Mouse (Mus musculus): ENCODE results near the gene Cacna1f.

The Cacna1f gene

DNA sequence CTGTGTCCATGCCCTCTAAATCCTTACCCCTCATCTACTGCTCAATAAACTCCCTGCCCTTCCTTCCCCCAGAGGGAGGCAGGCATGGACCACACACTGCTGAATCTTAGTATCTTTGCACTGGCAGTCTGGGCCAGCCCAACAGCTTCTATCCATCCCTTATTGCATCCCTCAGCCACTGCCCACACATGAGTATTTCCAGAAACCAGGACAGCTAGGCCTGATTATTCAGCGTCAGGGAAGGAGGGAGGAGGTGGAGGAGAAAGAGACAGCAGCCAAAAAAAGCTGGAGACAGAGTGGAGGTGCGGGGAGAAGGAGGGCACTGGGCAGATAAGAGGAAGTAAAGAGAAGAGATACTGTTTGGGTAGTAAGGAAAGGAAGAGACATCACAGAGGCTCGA, 28.2 kb downstream of the Cacna1f start:
- no peak for DNase-seq

DNA sequence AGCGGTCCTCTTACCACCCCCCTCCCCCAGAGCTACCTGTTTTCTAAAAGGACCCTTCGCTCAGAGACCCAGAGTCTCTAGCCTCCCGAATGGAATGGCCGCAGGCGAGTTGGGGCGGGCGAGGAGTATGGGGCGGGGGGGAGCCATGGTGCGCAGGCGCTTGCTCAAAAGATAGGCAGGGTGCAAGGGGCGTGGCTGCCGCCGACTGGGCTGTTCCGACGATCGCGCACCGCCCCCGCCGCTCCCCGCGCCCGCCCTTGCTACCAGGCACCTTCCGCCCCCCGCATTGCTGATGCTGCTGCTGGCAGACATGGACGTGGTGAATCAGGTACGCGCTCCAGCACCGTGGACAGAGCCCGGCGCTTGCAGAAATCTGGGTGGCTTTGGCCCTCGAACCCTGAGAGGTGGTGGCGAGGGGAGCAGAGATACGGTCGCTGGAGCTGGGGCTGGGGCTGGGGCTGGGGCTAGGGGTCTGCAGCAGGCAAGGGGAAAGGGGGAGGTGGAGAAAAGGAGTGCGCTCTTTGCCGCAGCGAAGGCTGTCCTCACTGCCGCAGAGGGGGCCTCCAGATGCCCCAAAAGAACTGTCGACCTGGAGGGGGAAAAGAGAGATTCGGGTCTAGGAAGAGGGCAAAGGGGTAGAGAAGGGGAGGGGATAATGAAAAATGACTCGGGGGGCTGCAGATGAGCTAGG, 31.7 kb downstream of the Cacna1f start, which contains the start of gene Syp:
Gene Syp, plus strand, starts transcription at position 71 of the 691 bp plus-strand sequence.
- peak; percentile 92 for DNase-seq

DNA sequence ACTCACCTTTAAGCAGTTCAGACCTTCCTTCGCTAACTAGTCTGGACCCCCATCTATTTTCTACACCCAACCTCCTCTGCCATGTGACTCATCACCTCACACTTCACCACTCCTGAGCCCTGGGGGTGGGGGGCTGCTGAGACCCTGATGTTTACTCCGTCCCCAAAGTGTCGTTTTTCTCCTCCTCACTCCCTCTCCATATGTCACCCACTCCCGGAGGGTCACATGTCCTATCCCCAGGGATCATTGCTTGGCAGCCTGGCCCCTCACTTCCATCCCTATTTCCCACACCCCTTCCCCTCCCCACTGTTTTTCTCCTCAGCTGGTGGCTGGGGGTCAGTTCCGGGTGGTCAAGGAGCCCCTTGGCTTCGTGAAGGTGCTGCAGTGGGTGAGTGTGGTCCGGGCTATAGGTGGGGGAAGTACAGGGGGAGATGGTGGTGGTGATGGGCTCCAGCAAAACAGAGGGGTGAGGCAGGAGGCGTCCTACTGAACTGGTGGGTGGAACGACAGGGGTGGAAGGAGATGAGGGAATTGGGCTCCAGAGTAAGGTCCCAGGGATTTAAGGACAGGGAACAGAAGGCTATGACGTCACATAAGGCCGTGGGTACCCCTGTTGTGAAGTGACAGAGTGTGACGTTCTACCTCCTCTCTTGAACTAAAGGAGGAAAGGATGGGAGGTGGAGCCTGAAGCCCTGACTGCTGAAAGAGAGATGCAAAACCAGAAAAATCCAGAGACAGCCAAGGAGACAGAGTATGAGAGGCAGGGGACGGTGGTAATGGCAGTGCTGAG, 32.8 kb downstream of the Cacna1f start:
- DNase-seq = peak; percentile 57

DNA sequence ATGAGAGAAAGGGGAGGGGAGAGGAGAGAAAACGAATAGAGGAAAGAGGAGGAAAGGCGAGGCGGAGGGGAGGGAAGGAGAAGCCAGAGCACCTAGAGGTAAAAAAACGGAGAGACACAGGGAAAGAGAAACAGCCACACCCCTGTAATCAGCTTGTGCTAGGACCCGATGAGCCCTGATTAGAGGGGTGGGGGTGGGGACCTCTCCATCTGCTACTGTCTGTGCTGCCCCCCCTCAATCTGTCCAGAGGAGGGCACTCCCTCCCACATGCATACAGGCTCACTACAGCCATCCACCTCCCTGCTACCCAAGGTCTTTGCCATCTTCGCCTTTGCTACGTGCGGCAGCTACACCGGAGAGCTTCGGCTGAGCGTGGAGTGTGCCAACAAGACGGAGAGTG, 33.9 kb downstream of the Cacna1f start:
- DNase-seq = peak; percentile 47

DNA sequence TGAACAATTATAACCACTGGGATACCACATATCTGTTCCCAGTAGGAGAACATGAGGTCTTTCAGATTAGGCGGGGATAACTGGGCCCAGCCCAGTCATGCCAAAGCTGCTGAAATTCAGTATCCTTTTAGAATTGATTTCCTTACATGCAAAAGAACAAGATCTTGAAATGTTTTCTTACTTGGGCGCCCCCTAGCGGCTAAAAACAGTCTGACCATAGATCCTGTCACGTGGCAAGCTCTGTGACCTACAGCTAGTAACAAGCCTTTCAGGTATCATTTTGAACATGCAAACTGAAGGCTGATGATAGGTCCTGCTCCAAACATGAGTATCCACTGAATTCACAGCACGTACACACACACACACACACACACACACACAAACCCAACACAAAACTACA, 38.5 kb downstream of the Cacna1f start:
- DNase-seq = peak; percentile 71

DNA sequence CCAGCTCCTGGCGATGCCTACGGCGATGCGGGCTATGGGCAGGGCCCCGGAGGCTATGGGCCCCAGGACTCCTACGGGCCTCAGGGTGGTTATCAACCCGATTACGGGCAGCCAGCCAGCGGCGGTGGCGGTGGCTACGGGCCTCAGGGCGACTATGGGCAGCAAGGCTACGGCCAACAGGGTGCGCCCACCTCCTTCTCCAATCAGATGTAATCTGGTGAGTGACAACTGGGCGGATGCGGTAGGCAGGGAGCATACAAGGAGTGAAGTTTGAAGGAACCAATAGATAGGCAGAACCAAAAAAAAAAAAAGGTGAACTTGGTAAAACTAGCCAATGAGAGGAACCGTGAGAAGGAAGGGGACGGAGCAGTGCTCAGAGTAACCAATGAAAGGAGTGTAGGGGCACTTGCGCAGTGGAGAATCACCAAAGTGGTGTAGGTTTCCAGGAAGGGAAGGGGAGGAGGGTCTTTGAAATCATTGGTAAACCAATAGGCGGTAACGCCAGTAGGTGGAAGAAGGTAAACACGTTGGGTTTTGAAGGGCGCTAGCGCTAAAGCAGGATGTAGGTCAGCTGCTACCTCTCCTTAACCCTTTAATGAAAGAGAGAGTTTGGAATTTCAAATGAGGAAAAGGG, 41.9 kb downstream of the Cacna1f start:
- DNase-seq = peak; percentile 70

DNA sequence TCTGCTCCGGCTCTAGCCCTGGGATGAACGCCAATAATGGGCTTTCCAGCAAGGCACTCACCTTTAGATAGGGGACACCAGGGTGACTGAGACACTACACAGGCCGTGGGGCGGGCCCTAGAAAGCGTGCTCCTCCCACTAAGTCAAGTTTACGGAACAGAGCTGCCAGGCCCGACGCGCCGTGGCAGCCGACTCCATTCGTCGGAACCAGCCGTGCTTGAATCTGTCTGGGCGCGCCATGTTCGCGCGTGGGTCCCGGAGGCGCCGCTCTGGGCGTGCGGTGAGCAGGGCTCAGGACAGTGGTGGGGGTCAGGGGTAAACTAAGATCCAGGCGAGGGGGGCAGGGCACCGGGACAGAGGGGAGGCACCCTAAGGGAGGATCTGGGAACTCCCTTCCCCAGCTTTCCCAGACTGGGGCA, 50.3 kb downstream of the Cacna1f start, which contains the start of gene Prickle3:
Gene Prickle3, plus strand, starts transcription at position 40 of the 419 bp plus-strand sequence.
- peak; percentile 40 for DNase-seq

DNA sequence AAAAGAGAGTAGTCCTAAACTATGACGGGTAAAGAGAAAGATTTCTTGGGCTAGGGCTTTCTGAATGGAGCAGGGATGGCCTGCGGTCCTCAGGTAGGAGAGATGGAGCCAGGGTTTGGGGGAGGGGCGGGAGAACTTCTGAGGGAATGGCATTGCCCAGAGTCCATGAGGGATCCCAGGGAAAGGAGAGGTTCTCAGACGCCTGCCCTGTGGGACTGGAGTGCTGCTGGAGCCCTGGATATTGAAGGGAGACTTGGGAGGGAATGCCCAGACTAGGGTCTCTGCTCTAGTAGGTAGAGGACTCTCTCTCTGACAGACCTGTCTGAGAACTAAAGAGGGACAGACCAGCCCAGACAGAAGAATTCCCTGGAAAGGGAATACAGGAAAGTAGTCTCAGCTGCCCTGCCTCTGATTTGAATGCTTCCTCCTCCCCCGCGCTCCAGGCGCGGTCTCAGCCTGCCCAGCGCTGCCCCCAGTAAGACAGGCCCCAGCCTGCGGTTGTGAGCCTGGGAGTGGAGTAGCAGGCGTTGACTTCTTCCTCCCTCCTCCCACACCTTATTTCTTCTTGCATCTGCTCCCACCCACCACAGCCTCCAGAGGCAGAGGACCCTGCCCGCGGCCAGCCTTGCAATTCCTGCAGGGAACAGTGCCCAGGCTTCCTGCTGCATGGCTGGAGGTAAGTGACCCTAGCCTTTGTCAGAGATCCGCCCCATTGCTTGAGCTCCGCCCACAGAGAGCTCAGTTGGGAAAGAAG, 51.3 kb downstream of the Cacna1f start:
- no peak for DNase-seq

DNA sequence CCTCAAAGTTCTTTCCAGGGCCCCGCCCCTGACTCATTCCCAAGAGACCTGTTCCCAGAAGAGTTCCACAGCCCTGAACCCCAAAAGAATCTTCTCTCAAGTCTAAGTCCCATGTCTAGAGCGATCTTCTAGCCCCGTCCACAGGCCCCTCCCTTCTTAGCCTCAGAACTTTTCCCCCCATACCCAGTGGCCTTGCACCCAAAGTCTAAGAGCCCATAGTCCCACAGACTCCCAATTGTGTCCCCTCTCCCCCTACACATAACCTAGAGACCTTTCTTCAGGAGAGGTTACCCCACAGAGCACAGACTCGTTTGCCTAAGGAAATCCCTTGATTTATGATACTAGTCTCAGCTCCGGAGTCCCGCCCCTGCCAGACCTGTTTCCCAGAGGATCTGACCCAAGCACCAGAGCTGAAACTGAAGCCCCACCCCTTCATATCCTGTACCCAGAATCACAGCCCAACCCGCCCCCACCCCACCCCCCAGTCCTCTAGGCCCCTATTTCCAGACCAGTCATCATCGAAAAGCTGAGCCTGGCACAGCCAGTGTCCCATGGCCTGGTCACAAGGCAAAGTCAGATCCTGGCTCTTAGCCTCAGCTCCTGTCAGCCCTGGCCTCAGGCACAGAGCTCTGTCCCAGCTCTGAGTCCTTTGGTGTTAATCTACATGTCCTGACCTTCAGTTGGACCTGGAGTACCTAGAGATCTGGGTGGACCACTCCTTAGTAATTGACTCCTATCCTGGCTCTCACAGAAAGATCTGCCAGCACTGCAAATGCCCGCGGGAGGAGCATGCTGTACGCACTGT, 52.1 kb downstream of the Cacna1f start:
- DNase-seq = no peak

DNA sequence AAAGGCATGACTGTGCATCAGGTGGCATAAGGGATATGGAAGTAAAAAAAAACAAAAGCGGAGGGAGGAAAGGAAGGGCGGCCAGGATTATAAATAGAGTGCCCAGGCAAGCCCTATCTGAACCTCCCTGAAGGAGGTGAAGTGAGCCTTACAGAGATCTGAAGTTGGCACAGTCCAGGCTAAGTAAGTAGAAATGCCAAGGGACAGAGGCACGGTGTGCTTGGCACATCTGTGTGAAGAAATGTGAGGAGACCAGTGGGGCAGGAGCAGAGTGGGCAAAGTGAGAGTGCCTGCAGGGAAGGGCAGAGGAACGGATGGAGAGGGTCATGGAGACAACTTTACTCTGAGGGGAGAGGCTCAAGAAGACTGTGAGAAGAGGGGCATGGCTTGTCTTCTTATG, 54.2 kb downstream of the Cacna1f start:
- no peak for DNase-seq

DNA sequence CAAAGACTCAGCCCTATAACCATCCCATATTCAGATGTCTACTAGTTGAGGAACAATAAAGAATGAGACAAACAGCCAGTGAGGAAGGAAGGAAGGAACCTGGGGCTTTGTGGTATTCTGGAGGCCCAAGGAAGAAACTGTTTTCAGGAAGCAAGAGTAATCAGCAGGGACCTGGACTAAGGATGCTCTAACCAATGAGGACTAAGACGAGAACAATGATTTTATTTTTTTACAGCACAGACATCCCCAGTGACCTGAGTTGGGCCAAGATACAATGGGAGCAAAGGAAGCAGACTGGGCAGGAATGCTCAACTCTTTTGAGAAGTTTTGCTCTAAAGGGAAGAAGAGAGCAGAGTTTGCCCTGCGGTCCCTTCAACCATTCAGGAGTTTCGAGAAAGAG, 56.1 kb downstream of the Cacna1f start:
- no peak for DNase-seq

DNA sequence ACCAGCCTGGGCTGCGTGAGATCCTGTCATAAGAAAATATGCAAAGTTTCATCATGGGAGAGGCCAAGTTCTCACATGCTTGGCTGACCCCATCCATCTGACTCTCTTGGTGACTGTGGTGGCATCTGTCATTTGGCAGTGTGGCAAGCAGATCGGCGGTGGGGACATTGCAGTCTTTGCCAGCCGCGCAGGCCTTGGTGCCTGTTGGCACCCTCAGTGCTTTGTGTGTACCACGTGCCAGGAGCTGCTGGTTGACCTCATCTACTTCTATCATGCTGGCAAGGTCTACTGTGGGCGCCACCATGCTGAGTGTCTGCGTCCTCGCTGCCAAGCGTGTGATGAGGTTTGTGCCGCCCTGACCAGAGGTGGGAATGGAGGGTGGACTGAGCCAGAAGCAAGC, 57.9 kb downstream of the Cacna1f start:
- DNase-seq = peak; percentile 90

DNA sequence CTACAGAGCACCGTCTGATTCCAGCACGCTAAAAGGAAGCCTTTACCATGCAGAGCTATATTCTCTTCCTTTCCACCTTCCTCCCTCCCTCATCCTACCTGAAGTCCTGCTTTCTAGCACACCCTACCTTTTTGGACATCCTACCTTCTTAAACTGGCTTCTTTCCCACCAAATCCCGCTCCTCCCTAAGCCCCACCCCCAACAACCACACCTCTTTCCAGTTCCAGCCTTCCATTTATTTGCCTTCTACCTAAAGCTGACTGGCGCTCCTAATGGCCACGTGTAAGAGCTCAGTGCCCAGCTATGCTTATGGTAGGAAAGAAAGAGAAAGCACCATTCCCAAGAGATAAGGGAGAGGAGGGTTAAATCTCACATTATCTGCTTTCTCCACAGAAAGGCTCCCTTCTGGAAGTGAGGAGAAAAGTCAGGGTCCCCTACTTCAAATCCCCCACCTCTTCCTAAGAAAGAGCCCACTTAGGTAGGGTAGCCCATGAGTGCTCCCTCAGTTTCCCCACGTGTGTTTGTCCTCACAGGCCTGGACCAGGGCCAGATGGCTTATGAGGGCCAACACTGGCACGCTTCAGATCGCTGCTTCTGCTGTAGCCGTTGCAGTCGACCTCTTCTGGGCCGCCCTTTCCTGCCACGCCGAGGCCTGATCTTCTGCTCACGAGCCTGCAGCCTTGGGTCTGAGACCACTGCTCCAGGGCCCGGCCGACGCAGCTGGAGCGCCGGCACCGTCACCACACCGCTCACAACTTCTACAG, 59.0 kb downstream of the Cacna1f start:
- no peak for DNase-seq

DNA sequence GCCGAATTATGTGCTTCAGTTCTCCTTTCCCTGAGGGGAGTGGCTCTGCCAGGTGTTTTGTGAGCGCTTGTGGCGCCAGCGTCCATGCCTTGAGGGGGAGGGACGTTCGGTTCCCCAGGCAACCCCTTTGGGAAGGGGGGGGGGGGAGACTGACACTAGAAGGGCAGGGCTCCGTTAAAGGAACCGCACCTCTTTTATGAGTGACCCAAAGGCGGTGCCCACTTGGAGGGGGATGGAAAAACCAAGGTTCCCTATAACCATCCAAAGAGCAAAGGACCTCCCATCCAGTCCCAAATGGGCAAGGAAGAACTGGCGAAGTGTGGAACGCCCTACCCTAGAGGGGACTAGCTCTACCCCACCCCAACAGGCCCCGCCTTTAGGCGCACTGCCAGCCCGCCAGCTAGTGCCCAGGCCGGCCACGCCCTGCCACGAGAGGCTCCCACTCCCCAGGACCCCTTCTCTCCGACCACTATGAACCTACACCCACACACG, 63.6 kb downstream of the Cacna1f start:
- peak; percentile 44 for DNase-seq

DNA sequence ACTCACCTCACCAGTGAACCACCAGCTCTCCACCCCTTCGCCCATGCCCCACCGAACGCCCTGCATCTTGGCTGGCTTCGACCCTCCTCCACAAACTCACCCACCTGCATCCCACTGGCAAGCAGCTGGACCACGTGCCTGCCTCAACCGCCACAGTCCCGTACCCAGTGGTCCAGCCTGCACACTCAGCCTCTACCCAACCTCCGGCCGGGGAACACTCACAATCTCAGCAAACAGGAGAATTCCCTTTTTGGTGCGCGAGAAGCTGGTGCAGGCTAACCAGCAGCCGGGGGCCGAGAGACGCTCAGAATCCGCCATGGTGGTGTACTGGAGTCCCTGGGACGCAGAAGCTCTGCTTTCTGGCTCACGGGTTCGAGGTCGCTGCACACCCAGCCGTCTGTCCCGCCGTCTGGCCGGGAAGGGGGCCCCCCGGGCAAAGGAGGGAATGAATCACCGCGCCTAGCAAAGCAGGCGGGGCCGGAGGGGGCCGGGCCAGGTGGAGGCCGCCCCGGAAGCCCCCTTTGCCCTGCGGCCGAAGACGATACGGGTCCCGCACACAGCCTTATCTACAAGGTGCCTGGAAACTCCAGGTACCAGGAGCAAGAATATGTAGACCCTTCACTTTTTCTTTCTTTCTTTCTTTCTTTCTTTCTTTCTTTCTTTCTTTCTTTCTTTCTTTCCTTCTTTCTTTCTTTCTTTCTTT, 64.2 kb downstream of the Cacna1f start, which contains the start of gene Plp2:
Gene Plp2, minus strand, starts transcription at position 470 of the 703 bp plus-strand sequence.
- DNase-seq = no peak

DNA sequence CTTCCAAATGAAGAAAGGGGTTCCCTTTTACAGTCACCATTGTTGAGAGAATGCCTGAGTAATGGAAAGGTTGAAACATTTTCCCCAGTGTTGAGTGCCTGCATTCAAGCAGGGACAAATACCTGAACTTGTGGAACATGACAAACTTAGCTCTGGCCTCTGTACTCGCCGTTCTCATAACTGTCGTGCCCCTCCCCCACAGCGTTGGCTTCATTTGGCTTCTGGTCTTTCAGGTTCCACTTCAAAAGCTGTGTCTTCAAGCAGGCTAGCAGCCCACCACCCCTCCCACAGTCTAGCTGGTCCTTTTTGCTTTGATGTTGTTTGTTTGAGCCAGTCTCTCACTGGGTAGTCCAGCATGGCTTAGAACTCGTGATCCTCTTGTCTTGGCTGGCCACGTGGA, 65.9 kb downstream of the Cacna1f start:
- no peak for DNase-seq

DNA sequence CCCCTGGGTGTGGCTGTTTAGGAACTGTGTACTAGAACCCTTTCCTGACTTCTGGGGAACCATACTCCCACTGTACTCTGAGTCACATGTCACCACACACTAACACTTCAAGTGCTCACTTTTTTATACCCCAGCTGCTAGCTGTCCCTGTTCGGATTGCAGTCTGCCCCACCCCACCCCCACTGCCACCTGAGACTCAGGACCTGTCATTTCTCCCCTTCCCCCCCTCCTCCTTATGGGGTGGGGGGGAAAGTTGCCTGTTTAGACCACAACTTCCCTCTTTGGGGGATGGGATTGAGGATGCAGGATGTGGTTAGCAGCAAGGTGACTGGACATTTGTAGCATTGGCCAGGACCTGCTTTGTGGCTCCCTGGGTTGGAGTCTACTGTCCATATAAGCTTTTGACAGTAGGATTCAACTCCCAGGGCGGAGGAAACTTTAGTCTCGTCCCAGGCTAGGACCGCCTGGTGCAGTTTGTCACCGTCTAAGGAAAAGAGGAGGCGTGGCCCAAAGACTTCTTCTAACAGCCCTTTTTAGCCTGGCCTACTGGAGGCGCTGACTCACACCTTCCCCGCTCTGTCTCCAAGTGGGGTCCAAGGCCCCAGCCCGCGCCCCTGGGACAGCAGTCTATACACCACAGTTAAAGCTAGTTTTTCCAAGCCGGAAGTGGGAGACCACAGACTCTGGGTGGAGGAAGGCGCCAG, 66.8 kb downstream of the Cacna1f start:
- no peak for DNase-seq

DNA sequence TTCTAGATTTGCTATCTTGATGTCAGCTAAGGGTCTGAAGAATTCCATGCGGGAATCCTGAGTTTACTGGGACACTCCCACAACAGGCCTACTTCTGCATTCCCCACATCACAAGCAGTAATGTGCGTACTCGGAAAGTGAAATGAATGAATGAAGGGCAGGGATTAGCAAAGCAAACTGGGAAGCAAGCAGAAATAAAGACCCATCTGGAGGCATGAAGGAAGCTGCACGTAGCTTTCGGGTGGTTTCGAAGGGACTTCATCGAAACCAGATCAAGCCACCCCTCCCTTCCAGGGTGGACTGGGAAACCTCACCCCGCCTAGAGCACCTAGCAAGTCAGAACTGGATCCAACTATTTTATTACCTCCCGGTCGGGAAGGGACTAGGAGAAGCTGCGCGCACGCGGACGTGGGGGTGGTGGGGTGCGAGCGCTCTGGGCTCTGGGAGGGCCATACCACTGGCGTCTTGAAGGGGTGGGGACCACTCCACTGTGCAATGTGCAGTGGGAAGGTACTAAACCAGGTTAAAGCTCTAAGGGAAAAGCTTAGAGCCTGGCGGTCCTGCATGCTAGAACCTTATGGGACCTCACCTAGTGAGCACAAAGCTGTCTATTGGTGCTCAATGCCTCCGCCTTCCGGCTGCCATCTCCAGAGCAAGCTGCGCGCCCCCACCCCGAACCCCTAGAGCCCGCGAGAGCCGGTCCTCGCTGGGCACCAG, 67.6 kb downstream of the Cacna1f start:
- DNase-seq = no peak

DNA sequence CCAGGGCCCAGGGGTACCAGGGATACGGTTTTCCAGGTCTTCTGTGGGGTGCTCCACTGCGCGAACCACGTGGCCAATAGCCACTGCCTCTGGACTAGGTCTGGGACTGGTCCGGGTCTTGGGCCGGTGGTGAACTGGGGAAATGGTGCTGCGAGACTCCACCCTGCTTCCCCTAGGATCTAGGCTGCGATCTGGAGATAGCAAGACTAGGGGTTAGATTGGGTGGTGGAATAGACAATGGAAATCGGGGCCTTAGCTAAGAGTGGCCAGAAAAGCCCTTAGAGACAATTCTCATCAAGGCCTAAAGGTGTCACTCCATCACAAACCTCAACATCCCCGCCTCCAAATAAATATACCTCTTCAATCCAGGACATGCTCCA, 68.1 kb downstream of the Cacna1f start:
- no peak for DNase-seq
